ENCODE assay signal across 32 mouse cellular contexts in genomic region chr1:60268113-60268512, GRCm38 (mm10).
"Had no signal": no experiment of that assay in that cellular context is flagged by ENCODE, and none has a peak within 500 bp of the region (broad histone marks: within the 10 kb centered on the region; RNA-seq: fewer than 3 reads in every experiment).

No protein-coding gene starts in this region.

- H3K4me2 ChIP-seq: limb, embryonic 12.5 days; limb, embryonic 13.5 days; limb, embryonic 15.5 days; liver, embryonic 11.5 days; liver, embryonic 12.5 days; liver, embryonic 13.5 days; liver, embryonic 15.5 days; lung, embryonic 14.5 days; lung, embryonic 15.5 days; midbrain, embryonic 11.5 days; midbrain, embryonic 12.5 days; midbrain, embryonic 13.5 days; midbrain, embryonic 15.5 days; neural tube, embryonic 12.5 days had no signal

- H3K4me3 ChIP-seq: limb, embryonic 10.5 days; limb, embryonic 12.5 days; limb, embryonic 13.5 days; limb, embryonic 15.5 days; liver, embryonic 12.5 days; liver, embryonic 13.5 days; liver, embryonic 15.5 days; lung, embryonic 15.5 days; megakaryocyte, embryonic 14.5 days; midbrain, embryonic 10.5 days; midbrain, embryonic 12.5 days; midbrain, embryonic 13.5 days; midbrain, embryonic 15.5 days; myocyte; neural tube, embryonic 12.5 days had no signal

- H3K9ac ChIP-seq: limb, embryonic 12.5 days; limb, embryonic 13.5 days; limb, embryonic 15.5 days; liver, embryonic 12.5 days; liver, embryonic 13.5 days; liver, embryonic 14.5 days; liver, embryonic 15.5 days; liver, postnatal 0 days; lung, embryonic 14.5 days; lung, embryonic 15.5 days; midbrain, embryonic 12.5 days; midbrain, embryonic 13.5 days; midbrain, embryonic 15.5 days; neural tube, embryonic 12.5 days had no signal

- H3K9me3 ChIP-seq: limb, embryonic 10.5 days; limb, embryonic 12.5 days; limb, embryonic 13.5 days; limb, embryonic 15.5 days; liver, embryonic 12.5 days; liver, embryonic 13.5 days; liver, embryonic 15.5 days; lung, embryonic 15.5 days; megakaryocyte, embryonic 14.5 days; midbrain, embryonic 10.5 days; midbrain, embryonic 12.5 days; midbrain, embryonic 13.5 days; midbrain, embryonic 15.5 days; neural tube, embryonic 12.5 days had no signal

- ATAC-seq: liver, embryonic 12.5 days; liver, postnatal 0 days; lung, postnatal 0 days; midbrain, embryonic 13.5 days; midbrain, embryonic 15.5 days; midbrain, embryonic 16.5 days had no signal

- H3K27me3 ChIP-seq: limb, embryonic 12.5 days; limb, embryonic 13.5 days; limb, embryonic 15.5 days; liver, embryonic 12.5 days; liver, embryonic 13.5 days; liver, embryonic 15.5 days; lung, embryonic 15.5 days; megakaryocyte, embryonic 14.5 days; midbrain, embryonic 12.5 days; midbrain, embryonic 13.5 days; midbrain, embryonic 15.5 days; neural tube, embryonic 12.5 days had no signal

- DNase-seq: left cerebral cortex, postnatal 4 days; liver; liver, embryonic 13.5 days; liver, postnatal 0 days; lung, adult 18-20 months; lung, adult 2 months; lung, embryonic 14.5 days; lung, postnatal 10 days; lung, postnatal 14 days; lung, postnatal 36 days; lung, postnatal 4 days; midbrain, embryonic 14.5 days had no signal

- H3K4me1 ChIP-seq: limb, embryonic 10.5 days; limb, embryonic 12.5 days; limb, embryonic 13.5 days; limb, embryonic 15.5 days; liver, embryonic 13.5 days; lung, embryonic 15.5 days; midbrain, embryonic 10.5 days; midbrain, embryonic 12.5 days; midbrain, embryonic 13.5 days; midbrain, embryonic 15.5 days; neural tube, embryonic 12.5 days had no signal

- H3K27ac ChIP-seq: limb, embryonic 10.5 days; limb, embryonic 12.5 days; limb, embryonic 13.5 days; limb, embryonic 15.5 days; liver, embryonic 12.5 days; liver, embryonic 13.5 days; liver, embryonic 14.5 days; liver, embryonic 15.5 days; lung, embryonic 15.5 days; macrophage; midbrain, embryonic 10.5 days; midbrain, embryonic 12.5 days; midbrain, embryonic 13.5 days; midbrain, embryonic 15.5 days; neural tube, embryonic 12.5 days had no signal
